Mouse (Mus musculus): ENCODE measurements around the gene Kcnk3. TPM values are rescaled to one million over a fixed set of nuclear protein-coding genes. Genes with fewer than 3 reads are reported as not detected.
A peak's percentile ranks its signal among the peaks of the same experiment; 100 is the strongest.

Gene Kcnk3
- polyA plus RNA-seq, 1 experiment from 2014 or later: 29.9 TPM

GRCm38 (mm10) chr5:30623380-30623779 is 35.4 kb downstream of the Kcnk3 start:
- Histone ChIP-seq H3K9me3 (ENCODE audit: low read depth, low read length) (no peaks in the 10 kb centered on the region), H3K27ac (ENCODE audit: low read depth) (no peak overlapping the region), H3K9ac (no peak overlapping the region), H3K4me1 (ENCODE audit: insufficient read depth) (peaks cover 20% of the 10 kb centered on the region), H3K4me3 (ENCODE audit: low read depth, low read length) (no peak overlapping the region), H3K27me3 (ENCODE audit: insufficient read depth, low read length) (peaks cover 15% of the 10 kb centered on the region), H3K4me2 (peak overlapping the region; percentile 70; the same call in 1 of the 2 replicates), H3K36me3 (ENCODE audit: insufficient read depth) (no peaks in the 10 kb centered on the region)
- DNase-seq: no peak
- 59% methylated on average over 2 of the region's 2 CpGs for WGBS
- no peak for ATAC-seq (ENCODE audit: insufficient read depth)
- no peak for TF ChIP-seq CTCF (IDR thresholded peaks at IDR 0.05; ENCODE audit: low read depth)

GRCm38 (mm10) chr5:30624311-30624710 is 36.3 kb downstream of the Kcnk3 start:
- Histone ChIP-seq H3K9me3 (ENCODE audit: low read depth, low read length) (no peaks in the 10 kb centered on the region), H3K9ac (no peak overlapping the region), H3K36me3 (ENCODE audit: insufficient read depth) (no peaks in the 10 kb centered on the region), H3K27ac (ENCODE audit: low read depth) (peak overlapping the region; percentile 16; the same call in 1 of the 2 replicates), H3K4me2 (no peak overlapping the region), H3K27me3 (ENCODE audit: insufficient read depth, low read length) (peaks cover 15% of the 10 kb centered on the region), H3K4me1 (ENCODE audit: insufficient read depth) (peaks cover 20% of the 10 kb centered on the region), H3K4me3 (ENCODE audit: low read depth, low read length) (no peak overlapping the region)
- WGBS: 41% methylated on average over 1 of the region's 1 CpGs
- no peak for DNase-seq
- TF ChIP-seq CTCF (IDR thresholded peaks at IDR 0.05; ENCODE audit: low read depth): no peak
- no peak for ATAC-seq (ENCODE audit: insufficient read depth)

- Histone ChIP-seq H3K4me3 (ENCODE audit: low read depth, low read length) (no peak overlapping the region), H3K9ac (no peak overlapping the region), H3K4me1 (ENCODE audit: insufficient read depth) (peaks cover 20% of the 10 kb centered on the region), H3K27me3 (ENCODE audit: insufficient read depth, low read length) (peaks cover 15% of the 10 kb centered on the region), H3K27ac (ENCODE audit: low read depth) (peak overlapping the region; percentile 16; the same call in 1 of the 2 replicates), H3K4me2 (no peak overlapping the region), H3K9me3 (ENCODE audit: low read depth, low read length) (no peaks in the 10 kb centered on the region), H3K36me3 (ENCODE audit: insufficient read depth) (no peaks in the 10 kb centered on the region)
- 20% methylated on average over 4 of the region's 4 CpGs for WGBS
- ATAC-seq (ENCODE audit: insufficient read depth) (peak; percentile 15; the same call in 1 of the 2 replicates), DNase-seq (peak; percentile 70)
- TF ChIP-seq CTCF (IDR thresholded peaks at IDR 0.05; ENCODE audit: low read depth): no peak
Observed at GRCm38 (mm10) chr5:30624908-30625307, 36.9 kb downstream of the Kcnk3 start.

- Histone ChIP-seq H3K27ac (ENCODE audit: low read depth) (no peak overlapping the region), H3K4me3 (ENCODE audit: low read depth, low read length) (no peak overlapping the region), H3K36me3 (ENCODE audit: insufficient read depth) (no peaks in the 10 kb centered on the region), H3K9ac (no peak overlapping the region), H3K4me1 (ENCODE audit: insufficient read depth) (peaks cover 20% of the 10 kb centered on the region), H3K4me2 (no peak overlapping the region), H3K27me3 (ENCODE audit: insufficient read depth, low read length) (peaks cover 15% of the 10 kb centered on the region), H3K9me3 (ENCODE audit: low read depth, low read length) (no peaks in the 10 kb centered on the region)
- whole genome bisulfite sequencing: 51% methylated on average over 3 of the region's 3 CpGs
- ATAC-seq (ENCODE audit: insufficient read depth) (no peak), DNase-seq (no peak)
- TF ChIP-seq CTCF (IDR thresholded peaks at IDR 0.05; ENCODE audit: low read depth): no peak
Observed at GRCm38 (mm10) chr5:30625379-30625778, 37.4 kb downstream of the Kcnk3 start.

GRCm38 (mm10) chr5:30626331-30627105 is 38.5 kb downstream of the Kcnk3 start:
- Histone ChIP-seq H3K9me3 (ENCODE audit: low read depth, low read length) (no peaks in the 10 kb centered on the region), H3K27ac (ENCODE audit: low read depth) (no peak overlapping the region), H3K27me3 (ENCODE audit: insufficient read depth, low read length) (peaks cover 11% of the 10 kb centered on the region), H3K9ac (no peak overlapping the region), H3K4me3 (ENCODE audit: low read depth, low read length) (no peak overlapping the region), H3K4me2 (no peak overlapping the region), H3K4me1 (ENCODE audit: insufficient read depth) (peaks cover 20% of the 10 kb centered on the region), H3K36me3 (ENCODE audit: insufficient read depth) (no peaks in the 10 kb centered on the region)
- WGBS: 74% methylated on average over 8 of the region's 8 CpGs
- no peak for ATAC-seq (ENCODE audit: insufficient read depth)
- TF ChIP-seq CTCF (IDR thresholded peaks at IDR 0.05; ENCODE audit: low read depth): no peak
- DNase-seq: no peak

GRCm38 (mm10) chr5:30628511-30628910 is 40.5 kb downstream of the Kcnk3 start:
- Histone ChIP-seq H3K4me3 (ENCODE audit: low read depth, low read length) (no peak overlapping the region), H3K27me3 (ENCODE audit: insufficient read depth, low read length) (no peaks in the 10 kb centered on the region), H3K4me2 (no peak overlapping the region), H3K9me3 (ENCODE audit: low read depth, low read length) (no peaks in the 10 kb centered on the region), H3K9ac (no peak overlapping the region), H3K27ac (ENCODE audit: low read depth) (no peak overlapping the region), H3K4me1 (ENCODE audit: insufficient read depth) (peaks cover 11% of the 10 kb centered on the region), H3K36me3 (ENCODE audit: insufficient read depth) (no peaks in the 10 kb centered on the region)
- DNase-seq (no peak), ATAC-seq (ENCODE audit: insufficient read depth) (no peak)
- no peak for TF ChIP-seq CTCF (IDR thresholded peaks at IDR 0.05; ENCODE audit: low read depth)
- WGBS: 71% methylated on average over 3 of the region's 3 CpGs

- Histone ChIP-seq H3K27me3 (ENCODE audit: insufficient read depth, low read length) (no peaks in the 10 kb centered on the region), H3K9ac (no peak overlapping the region), H3K9me3 (ENCODE audit: low read depth, low read length) (no peaks in the 10 kb centered on the region), H3K4me2 (no peak overlapping the region), H3K4me3 (ENCODE audit: low read depth, low read length) (no peak overlapping the region), H3K4me1 (ENCODE audit: insufficient read depth) (no peaks in the 10 kb centered on the region), H3K27ac (ENCODE audit: low read depth) (no peak overlapping the region), H3K36me3 (ENCODE audit: insufficient read depth) (no peaks in the 10 kb centered on the region)
- no peak for TF ChIP-seq CTCF (IDR thresholded peaks at IDR 0.05; ENCODE audit: low read depth)
- 71% methylated on average over 6 of the region's 6 CpGs for WGBS
- ATAC-seq (ENCODE audit: insufficient read depth) (no peak), DNase-seq (no peak)
Observed at GRCm38 (mm10) chr5:30630401-30630800, 42.4 kb downstream of the Kcnk3 start.
